Mouse (Mus musculus) MEL (cell line): ENCODE measurements around the gene Per1. TPM values are rescaled to one million over a fixed set of nuclear protein-coding genes. Genes with fewer than 3 reads are reported as not detected.

Experiments used
- DNase-seq: peaks from one replicate; pipeline ENCODE4 v3.0.0; 2011; ENCODE audit warnings: low read depth, low spot score
- H3K27ac ChIP-seq: 2 replicates; pipeline ENCODE4 v1.5.1; 2012; ENCODE audit warnings: low read depth, mild to moderate bottlenecking, control low read depth, low read length, moderate library complexity; ENCODE audit not compliant: control insufficient read depth
- H3K27me3 ChIP-seq, 2 experiments: fragments of 150-350 bp in 1 of 2; sonication (generic) in 1 of 2; 2 replicates each; pipeline ENCODE4 v1.6.1; 2012; ENCODE audit warnings: low read length in 2 of 2, mild to moderate bottlenecking in 2 of 2, improper control_type of control experiment in 1 of 2, moderate library complexity in 1 of 2; ENCODE audit not compliant: insufficient read depth in 2 of 2, control insufficient read depth in 1 of 2
- H3K36me3 ChIP-seq, 2 experiments: 2 replicates each; pipeline ENCODE4 v1.6.1; 2012 to 2014; ENCODE audit warnings: low read length in 2 of 2, improper control_type of control experiment in 1 of 2, inconsistent platforms in 1 of 2, mild to moderate bottlenecking in 1 of 2; ENCODE audit not compliant: insufficient read depth in 2 of 2, control insufficient read depth in 1 of 2
- H3K4me1 ChIP-seq, 2 experiments: fragments of 150-350 bp in 1 of 2; sonication (generic) in 1 of 2; 2 replicates each; pipeline ENCODE4 v1.6.1; 2012; ENCODE audit warnings: low read length in 2 of 2, improper control_type of control experiment in 1 of 2, mild to moderate bottlenecking in 1 of 2; ENCODE audit not compliant: insufficient read depth in 2 of 2, control insufficient read depth in 1 of 2
- H3K4me3 ChIP-seq, 2 experiments: fragments of 150-350 bp in 1 of 2; sonication (generic) in 1 of 2; 2 replicates each; pipeline ENCODE4 v1.5.1; 2012; ENCODE audit warnings: low read depth in 2 of 2, low read length in 2 of 2, mild to moderate bottlenecking in 2 of 2, moderate library complexity in 2 of 2, control low read depth in 1 of 2, improper control_type of control experiment in 1 of 2; ENCODE audit not compliant: control insufficient read depth in 1 of 2, insufficient read depth in 1 of 2
- H3K79me2 ChIP-seq: 2 replicates; pipeline ENCODE4 v1.6.1; 2012; ENCODE audit warnings: mild to moderate bottlenecking, low read length, moderate library complexity; ENCODE audit not compliant: control insufficient read depth, poor library complexity, insufficient read depth
- H3K9ac ChIP-seq: 2 replicates; pipeline ENCODE4 v1.6.1; 2012; ENCODE audit warnings: low read depth, mild to moderate bottlenecking, control low read depth, low read length, moderate library complexity; ENCODE audit not compliant: control insufficient read depth, poor library complexity, severe bottlenecking
- H3K9me3 ChIP-seq: fragments of 150-350 bp; sonication (generic); replicated peaks from 2 replicates; pipeline ENCODE4 v1.6.1; 2012; ENCODE audit warnings: mild to moderate bottlenecking, low read length, improper control_type of control experiment, moderate library complexity; ENCODE audit not compliant: insufficient read depth
- BHLHE40 ChIP-seq: IDR thresholded peaks from 2 replicates; pipeline ENCODE4 v1.6.1; 2012; ENCODE audit warnings: low read depth, mild to moderate bottlenecking, inconsistent platforms, low read length, improper control_type of control experiment, borderline replicate concordance
- CTCF ChIP-seq, 3 experiments: IDR thresholded peaks in 2 of 3; conservative IDR thresholded peaks in 1 of 3; 2 replicates each; pipeline ENCODE4 v1.5.1; 2011 to 2012; ENCODE audit warnings: low read length in 3 of 3, low read depth in 2 of 3, mild to moderate bottlenecking in 2 of 3, improper control_type of control experiment in 1 of 3, inconsistent platforms in 1 of 3, mixed read lengths in 1 of 3, moderate library complexity in 1 of 3; ENCODE audit not compliant: control insufficient read depth in 1 of 3, insufficient read depth in 1 of 3, poor library complexity in 1 of 3, severe bottlenecking in 1 of 3
- ELF1 ChIP-seq: IDR thresholded peaks from 2 replicates; pipeline ENCODE4 v1.6.1; 2014; ENCODE audit warnings: low read depth, mild to moderate bottlenecking, inconsistent platforms, low read length, improper control_type of control experiment, moderate library complexity
- GABPA ChIP-seq: IDR thresholded peaks from 2 replicates; pipeline ENCODE4 v1.6.1; 2012; ENCODE audit warnings: low read depth, mild to moderate bottlenecking, inconsistent platforms, low read length, improper control_type of control experiment, moderate library complexity
- GATA1 ChIP-seq: IDR thresholded peaks from 2 replicates; pipeline ENCODE4 v1.6.1; 2011; ENCODE audit warnings: low read depth, low read length, improper control_type of control experiment
- HCFC1 ChIP-seq: IDR thresholded peaks from 2 replicates; pipeline ENCODE4 v1.6.1; 2012; ENCODE audit warnings: low read depth, mild to moderate bottlenecking, inconsistent platforms, low read length, improper control_type of control experiment, moderate library complexity
- JUND ChIP-seq: IDR thresholded peaks from 2 replicates; pipeline ENCODE4 v1.6.1; 2011; ENCODE audit warnings: low read depth, mild to moderate bottlenecking, improper control_type of control experiment, low read length
- MAFK ChIP-seq: IDR thresholded peaks from 2 replicates; pipeline ENCODE4 v1.6.1; 2011; ENCODE audit warnings: low read depth, mild to moderate bottlenecking, low read length, improper control_type of control experiment, borderline replicate concordance
- MAZ ChIP-seq: IDR thresholded peaks from 2 replicates; pipeline ENCODE4 v1.6.1; 2012; ENCODE audit warnings: low read depth, mild to moderate bottlenecking, inconsistent platforms, low read length, improper control_type of control experiment
- MYC ChIP-seq: IDR thresholded peaks from 2 replicates; pipeline ENCODE4 v1.6.1; 2011; ENCODE audit warnings: low read depth, mild to moderate bottlenecking, low read length, improper control_type of control experiment, moderate library complexity
- NELFE ChIP-seq: IDR thresholded peaks from 2 replicates; pipeline ENCODE4 v1.6.1; 2011; ENCODE audit warnings: low read depth, low read length, improper control_type of control experiment
- POLR2A ChIP-seq, 2 experiments: IDR thresholded peaks; 2 replicates each; pipeline ENCODE4 v1.6.1; 2011 to 2012; ENCODE audit warnings: low read length in 2 of 2, mild to moderate bottlenecking in 2 of 2, control low read depth in 1 of 2, improper control_type of control experiment in 1 of 2, low read depth in 1 of 2, moderate library complexity in 1 of 2; ENCODE audit not compliant: control insufficient read depth in 1 of 2, insufficient read depth in 1 of 2, poor library complexity in 1 of 2
- POLR2AphosphoS2 ChIP-seq: IDR thresholded peaks from 2 replicates; pipeline ENCODE4 v1.6.1; 2011; ENCODE audit warnings: low read length, improper control_type of control experiment
- SIN3A ChIP-seq: IDR thresholded peaks from 2 replicates; pipeline ENCODE4 v1.6.1; 2012; ENCODE audit warnings: low read length, improper control_type of control experiment, inconsistent platforms
- TBP ChIP-seq: IDR thresholded peaks from 2 replicates; pipeline ENCODE4 v1.8.0; 2011; ENCODE audit warnings: low read depth, low read length, improper control_type of control experiment
- TCF12 ChIP-seq: IDR thresholded peaks from 2 replicates; pipeline ENCODE4 v1.6.1; 2014; ENCODE audit warnings: low read depth, mild to moderate bottlenecking, inconsistent platforms, low read length, improper control_type of control experiment, moderate library complexity
- UBTF ChIP-seq: IDR thresholded peaks from 2 replicates; pipeline ENCODE4 v1.6.1; 2012; ENCODE audit warnings: low read depth, mild to moderate bottlenecking, inconsistent platforms, low read length, improper control_type of control experiment, moderate library complexity, borderline replicate concordance; ENCODE audit not compliant: insufficient read depth
- ZC3H11A ChIP-seq: IDR thresholded peaks from 2 replicates; pipeline ENCODE4 v1.6.1; 2012; ENCODE audit warnings: low read depth, mild to moderate bottlenecking, inconsistent platforms, low read length, improper control_type of control experiment
- ZKSCAN1 ChIP-seq: IDR thresholded peaks from 2 replicates; pipeline ENCODE4 v1.6.1; 2012; ENCODE audit warnings: low read depth, mild to moderate bottlenecking, inconsistent platforms, low read length, improper control_type of control experiment, moderate library complexity
- ZMIZ1 ChIP-seq: IDR thresholded peaks from 2 replicates; pipeline ENCODE4 v1.6.1; 2012; ENCODE audit warnings: low read depth, mild to moderate bottlenecking, inconsistent platforms, low read length, improper control_type of control experiment, moderate library complexity
- ZNF384 ChIP-seq: IDR thresholded peaks from 2 replicates; pipeline ENCODE4 v1.6.1; 2012; ENCODE audit warnings: low read depth, mild to moderate bottlenecking, inconsistent platforms, low read length, improper control_type of control experiment
- polyA plus RNA-seq, 2 experiments: library from polyadenylated mRNA; stranded (reverse) in 1 of 2; unstranded in 1 of 2; fragments of >175 nt in 1 of 2; fragments of >200 nt in 1 of 2; gene quantifications; 2 replicates each; pipeline versions ENCODE4 v1.2.1 to v1.2.4; 2012; ENCODE audit warnings: low replicate concordance in 2 of 2, low read depth in 1 of 2; ENCODE audit not compliant: insufficient read length in 2 of 2, insufficient read depth in 1 of 2, missing spikeins in 1 of 2
- total RNA-seq: library from RNA; depleted of rRNA; stranded (reverse); fragments of 300-350 nt; gene quantifications from 2 replicates; pipeline ENCODE4 v1.2.3, GENCODE M21; 2012

Per1 gene
- total and polyA plus RNA-seq, 3 experiments = 4.5 to 34.9 TPM; not detected in 1

DNA sequence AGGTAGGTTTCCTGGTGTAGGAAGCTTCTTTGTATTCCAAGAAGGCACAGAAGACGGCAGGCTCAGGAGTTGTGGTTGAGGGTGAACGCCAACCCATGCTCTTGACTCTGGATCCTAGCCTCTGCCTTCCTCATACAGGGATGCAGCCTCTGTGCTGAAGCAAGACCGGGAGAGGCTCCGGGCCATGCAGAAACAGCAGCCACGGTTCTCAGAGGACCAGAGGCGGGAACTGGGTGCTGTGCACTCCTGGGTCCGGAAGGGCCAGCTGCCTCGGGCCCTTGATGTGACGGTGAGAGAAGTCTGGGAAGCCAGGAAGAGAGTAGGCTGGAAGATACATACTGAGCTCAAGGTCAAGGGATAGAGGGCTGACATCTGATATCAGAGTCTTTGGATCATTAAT is 13.2 kb downstream of the Per1 start:
- no peak for DNase-seq
- Histone ChIP-seq H3K9me3 (no peaks in the 10 kb centered on the region), H3K4me1 (peaks cover 0 to 12% of the 10 kb centered on the region in 2 experiments; a peak in 2 of 4 replicates), H3K27me3 (no peaks in the 10 kb centered on the region), H3K4me3 (no peak overlapping the region), H3K36me3 (peaks cover 0 to 5% of the 10 kb centered on the region in 2 experiments; a peak in 2 of 4 replicates), H3K79me2 (no peaks in the 10 kb centered on the region), H3K27ac (no peak overlapping the region), H3K9ac (no peak overlapping the region)
- TF ChIP-seq ZMIZ1 (no peak), ZC3H11A (no peak), GATA1 (no peak), GABPA (no peak), MYC (no peak), NELFE (no peak), MAZ (no peak)

DNA sequence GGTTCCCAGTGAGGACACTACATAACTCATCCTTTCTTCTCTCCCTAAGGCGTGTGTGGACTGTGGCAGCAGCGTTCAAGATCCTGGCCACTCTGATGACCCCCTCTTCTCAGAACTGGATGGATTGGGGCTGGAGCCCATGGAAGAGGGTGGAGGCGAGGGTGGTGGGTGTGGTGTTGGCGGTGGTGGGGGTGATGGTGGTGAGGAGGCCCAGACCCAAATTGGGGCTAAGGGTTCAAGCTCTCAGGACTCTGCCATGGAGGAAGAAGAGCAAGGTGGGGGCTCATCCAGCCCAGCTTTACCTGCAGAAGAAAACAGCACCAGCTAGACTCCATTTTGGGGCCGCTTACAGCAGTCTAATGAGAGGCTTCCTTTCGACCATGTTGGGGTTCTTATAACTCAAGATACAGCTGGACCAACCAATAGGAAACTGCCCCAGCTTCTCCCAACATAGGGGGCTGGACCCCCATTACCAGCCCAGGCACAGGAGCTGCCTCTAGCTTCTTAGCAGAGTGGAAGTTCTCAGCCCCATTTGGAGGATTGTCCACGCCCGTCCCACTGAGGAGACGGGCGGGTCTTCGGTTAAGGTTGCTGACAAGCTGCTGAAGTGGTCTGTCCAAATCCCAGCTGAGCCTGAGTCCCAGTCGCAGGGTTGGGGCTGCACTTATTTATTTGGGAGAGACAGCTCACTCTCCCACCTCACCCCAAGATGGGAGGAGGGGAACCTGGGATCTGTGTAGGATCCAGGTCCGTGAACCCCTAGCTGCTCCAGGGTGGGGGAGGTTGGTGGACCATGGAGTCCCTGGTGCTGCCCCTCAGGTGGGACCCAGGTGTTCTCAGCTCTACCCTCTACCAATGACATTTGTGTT is 14.2 kb downstream of the Per1 start:
- TF ChIP-seq UBTF (no peak), ZKSCAN1 (no peak), TBP (no peak)
- TF ChIP-seq, all 39 proteins: peak for 0
- H3K9ac ChIP-seq = peak overlapping the region; percentile 36
- H3K36me3 ChIP-seq = peaks cover 0 to 5% of the 10 kb centered on the region in 2 experiments; a peak in 2 of 4 replicates
- DNase-seq = no peak
- no peaks in the 10 kb centered on the region for H3K79me2 ChIP-seq
- H3K4me3 ChIP-seq = peak overlapping the region in 1 of 2 experiments; percentile 7; a peak in 3 of 4 replicates
- no peak overlapping the region for H3K27ac ChIP-seq
- no peaks in the 10 kb centered on the region for H3K27me3 ChIP-seq
- H3K9me3 ChIP-seq = no peaks in the 10 kb centered on the region
- peaks cover 0 to 12% of the 10 kb centered on the region in 2 experiments; a peak in 2 of 4 replicates for H3K4me1 ChIP-seq

DNA sequence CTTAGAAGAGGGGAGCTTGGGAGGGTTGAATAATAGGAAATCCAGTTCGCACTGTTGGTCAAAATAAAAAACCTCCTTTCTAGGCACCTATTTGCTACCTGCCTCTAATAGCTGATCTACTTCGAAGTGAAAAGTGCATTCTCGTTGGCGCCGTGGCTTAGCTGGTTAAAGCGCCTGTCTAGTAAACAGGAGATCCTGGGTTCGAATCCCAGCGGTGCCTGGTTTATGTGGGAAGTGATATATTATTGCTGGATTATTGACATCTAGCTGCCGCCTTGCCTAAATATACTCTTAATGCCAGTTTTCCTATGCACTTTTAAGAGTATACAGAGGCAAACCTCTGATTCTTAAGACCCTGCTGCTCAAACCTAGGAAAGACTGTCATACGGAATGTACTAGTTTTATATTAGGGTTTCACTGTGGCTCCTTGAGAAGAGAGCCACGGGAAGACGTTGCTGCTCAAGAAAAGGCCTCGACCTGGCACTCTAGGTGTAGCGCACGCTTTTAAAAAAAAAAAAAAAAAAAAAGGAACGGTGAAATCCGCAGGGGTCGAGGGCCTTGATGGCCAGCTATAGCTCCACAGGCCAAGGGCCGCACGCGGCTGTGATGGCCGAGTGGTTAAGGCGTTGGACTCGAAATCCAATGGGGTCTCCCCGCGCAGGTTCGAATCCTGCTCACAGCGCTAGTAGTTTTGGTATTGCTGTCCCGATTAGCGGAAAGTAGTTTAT is 15.5 kb downstream of the Per1 start:
- peak; percentile 95 for DNase-seq
- H3K79me2 ChIP-seq = no peaks in the 10 kb centered on the region
- H3K36me3 ChIP-seq = peaks cover 0 to 5% of the 10 kb centered on the region in 2 experiments; a peak in 2 of 4 replicates
- H3K27me3 ChIP-seq = no peaks in the 10 kb centered on the region
- H3K9ac ChIP-seq = peak overlapping the region; percentile 76
- H3K4me3 ChIP-seq = peak overlapping the region; percentile 48 to 78
- H3K27ac ChIP-seq = peak overlapping the region; percentile 46
- H3K4me1 ChIP-seq = peaks cover 0 to 12% of the 10 kb centered on the region in 2 experiments; a peak in 2 of 4 replicates
- TF ChIP-seq MAZ (no peak), ELF1 (peak; percentile 61; the same call in 1 of the 2 replicates), HCFC1 (peak; percentile 45), MYC (0 out of 2 replicates have a peak, but pooled peaks have one; percentile 62), TBP (peak; percentile 99), POLR2A (IDR thresholded peaks at IDR 0.05; ENCODE audit: control insufficient read depth in 1 of 2, insufficient read depth in 1 of 2, low read depth in 1 of 2, low read length in 2 of 2, poor library complexity in 1 of 2) (peak in 1 of 2 experiments; percentile 71; a peak in 1 of 4 replicates), ZNF384 (peak; percentile 98), MAFK (peak; percentile 96), POLR2AphosphoS2 (peak; percentile 89; the same call in 1 of the 2 replicates), TCF12 (no peak), JUND (no peak), CTCF (IDR thresholded peaks at IDR 0.05 in 2 of 3, conservative IDR thresholded peaks at IDR 0.05 in 1 of 3; ENCODE audit: control insufficient read depth in 1 of 3, insufficient read depth in 1 of 3, low read depth in 2 of 3, low read length in 3 of 3, poor library complexity in 1 of 3, severe bottlenecking in 1 of 3) (no peak), GATA1 (0 out of 2 replicates have a peak, but pooled peaks have one; percentile 9), SIN3A (0 out of 2 replicates have a peak, but pooled peaks have one; percentile 6), BHLHE40 (no peak), ZMIZ1 (no peak)
- TF ChIP-seq, all 39 proteins: peak for 10
- no peaks in the 10 kb centered on the region for H3K9me3 ChIP-seq
